Mouse (Mus musculus) embryonic facial prominence, embryonic 14.5 days (tissue): ENCODE results near the gene Nsmce4a. TPM values are rescaled to one million over a fixed set of nuclear protein-coding genes. Genes with fewer than 3 reads are reported as not detected.
A peak's percentile ranks its signal among the peaks of the same experiment; 100 is the strongest.

ENCODE experiments used
- ATAC-seq: fragments of 200-750 bp; cut with Nextera tagmentation; 2 replicates; pipeline ENCODE4 v1.8.0; 2017; ENCODE audit warnings: low read depth, moderate number of reproducible peaks, moderate TSS enrichment
- DNase-seq: peaks from one replicate; pipeline ENCODE4 v3.0.0-alpha.2; 2015; ENCODE audit warnings: low spot score
- H3K27ac ChIP-seq: fragments of 300-500 bp; sonication (generic); replicated peaks from 2 replicates; pipeline ENCODE4 v1.5.1; 2014; ENCODE audit warnings: low read depth, mild to moderate bottlenecking, low read length, moderate library complexity
- H3K27me3 ChIP-seq: fragments of 300-500 bp; sonication (generic); replicated peaks from 2 replicates; pipeline ENCODE4 v1.6.1; 2014; ENCODE audit warnings: low read length; ENCODE audit not compliant: control insufficient read depth, insufficient read depth
- H3K36me3 ChIP-seq: fragments of 300-500 bp; sonication (generic); 2 replicates; pipeline ENCODE4 v1.6.1; 2014; ENCODE audit warnings: low read length, mixed read lengths; ENCODE audit not compliant: control insufficient read depth, insufficient read depth
- H3K4me1 ChIP-seq: fragments of 300-500 bp; sonication (generic); 2 replicates; pipeline ENCODE4 v1.6.1; 2014; ENCODE audit warnings: antibody characterized with exemption, low read length; ENCODE audit not compliant: control insufficient read depth, insufficient read depth
- H3K4me2 ChIP-seq: fragments of 300-500 bp; sonication (generic); 2 replicates; pipeline ENCODE4 v1.6.1; 2014; ENCODE audit warnings: low read depth, mild to moderate bottlenecking, low read length, moderate library complexity, mixed read lengths
- H3K4me3 ChIP-seq: fragments of 300-500 bp; sonication (generic); 2 replicates; pipeline ENCODE4 v1.5.1; 2014; ENCODE audit warnings: low read depth, mild to moderate bottlenecking, low read length
- H3K9ac ChIP-seq: fragments of 300-500 bp; sonication (generic); 2 replicates; pipeline ENCODE4 v1.6.1; 2014; ENCODE audit warnings: low read depth, mild to moderate bottlenecking, low read length, moderate library complexity, mixed read lengths
- H3K9me3 ChIP-seq: fragments of 300-500 bp; sonication (generic); 2 replicates; pipeline ENCODE4 v1.6.1; 2016; ENCODE audit warnings: low read length; ENCODE audit not compliant: control insufficient read depth
- WGBS: fragments of 180-500 bp; shearing (Covaris S2); extraction: QIAGEN DNeasy Blood & Tissue Kit; methylation state at CpG from one replicate; pipeline ENCODE4 v1.1.7; 2014; 5-methylcytosine and 5-hydroxymethylcytosine counted together
- polyA plus RNA-seq: library from polyadenylated mRNA; unstranded; fragments of >200 nt; fragmentation: Nextera tagmentation; extraction: Ambion mirVana; gene quantifications from 2 replicates; pipeline ENCODE4 v1.2.1, GENCODE M21; 2014

The Nsmce4a gene
- polyA plus RNA-seq, 1 experiment from 2014 or later = 142 TPM

- Histone ChIP-seq H3K27me3 (no peaks in the 10 kb centered on the region), H3K27ac (no peak overlapping the region), H3K9ac (no peak overlapping the region), H3K4me1 (peaks cover 18% of the 10 kb centered on the region), H3K36me3 (no peaks in the 10 kb centered on the region), H3K9me3 (no peaks in the 10 kb centered on the region), H3K4me3 (no peak overlapping the region), H3K4me2 (no peak overlapping the region)
- 96% methylated on average over 10 of the region's 10 CpGs for WGBS
- no peak for ATAC-seq
- DNase-seq = no peak
Measured at GRCm38 (mm10) chr7:130573746-130574145, 828 bp upstream of the Nsmce4a start.

GRCm38 (mm10) chr7:130570472-130570871, 2.4 kb downstream of the Nsmce4a start:
- Histone ChIP-seq H3K4me2 (no peak overlapping the region), H3K4me3 (no peak overlapping the region)

GRCm38 (mm10) chr7:130568783-130569436, 4.0 kb downstream of the Nsmce4a start:
- Histone ChIP-seq H3K9ac (no peak overlapping the region), H3K4me2 (no peak overlapping the region), H3K36me3 (no peaks in the 10 kb centered on the region), H3K27ac (no peak overlapping the region), H3K4me3 (no peak overlapping the region), H3K4me1 (no peaks in the 10 kb centered on the region), H3K27me3 (no peaks in the 10 kb centered on the region), H3K9me3 (no peaks in the 10 kb centered on the region)
- ATAC-seq (no peak), DNase-seq (no peak)
- WGBS = 64% methylated on average over 9 of the region's 9 CpGs

More at GRCm38 (mm10) chr7:130570472-130570871, 2.4 kb downstream of the Nsmce4a start:
- 60% methylated on average over 7 of the region's 7 CpGs for WGBS
- Histone ChIP-seq H3K27ac (no peak overlapping the region), H3K9ac (no peak overlapping the region), H3K4me1 (no peaks in the 10 kb centered on the region), H3K27me3 (no peaks in the 10 kb centered on the region), H3K36me3 (no peaks in the 10 kb centered on the region), H3K9me3 (no peaks in the 10 kb centered on the region)
- ATAC-seq (no peak), DNase-seq (no peak)

- no peaks in the 10 kb centered on the region for H3K36me3 ChIP-seq
- WGBS = 41% methylated on average over 3 of the region's 3 CpGs
- no peaks in the 10 kb centered on the region for H3K9me3 ChIP-seq
- no peak for ATAC-seq
- DNase-seq = peak; percentile 67
- no peak overlapping the region for H3K9ac ChIP-seq
- no peak overlapping the region for H3K4me2 ChIP-seq
- no peak overlapping the region for H3K4me3 ChIP-seq
- no peaks in the 10 kb centered on the region for H3K27me3 ChIP-seq
- H3K27ac ChIP-seq = no peak overlapping the region
- H3K4me1 ChIP-seq = no peaks in the 10 kb centered on the region
Measured at GRCm38 (mm10) chr7:130564596-130564995, 8.3 kb downstream of the Nsmce4a start.

- Histone ChIP-seq H3K4me3 (no peak overlapping the region), H3K4me1 (no peaks in the 10 kb centered on the region), H3K27me3 (no peaks in the 10 kb centered on the region), H3K36me3 (no peaks in the 10 kb centered on the region), H3K9ac (no peak overlapping the region), H3K9me3 (no peaks in the 10 kb centered on the region), H3K4me2 (no peak overlapping the region), H3K27ac (no peak overlapping the region)
- 48% methylated on average over 4 of the region's 4 CpGs for WGBS
- ATAC-seq (no peak), DNase-seq (no peak)
Measured at GRCm38 (mm10) chr7:130563880-130564279, 9.0 kb downstream of the Nsmce4a start.

- no peak overlapping the region for H3K27ac ChIP-seq
- no peaks in the 10 kb centered on the region for H3K27me3 ChIP-seq
- H3K4me3 ChIP-seq = no peak overlapping the region
- no peaks in the 10 kb centered on the region for H3K4me1 ChIP-seq
- ATAC-seq (no peak), DNase-seq (no peak)
- no peak overlapping the region for H3K4me2 ChIP-seq
- H3K9ac ChIP-seq = no peak overlapping the region
- 91% methylated on average over 4 of the region's 4 CpGs for WGBS
- no peaks in the 10 kb centered on the region for H3K36me3 ChIP-seq
- H3K9me3 ChIP-seq = no peaks in the 10 kb centered on the region
Measured at GRCm38 (mm10) chr7:130563276-130563675, 9.6 kb downstream of the Nsmce4a start.

- no peak overlapping the region for H3K4me2 ChIP-seq
- H3K27me3 ChIP-seq = no peaks in the 10 kb centered on the region
- H3K9ac ChIP-seq = no peak overlapping the region
- H3K27ac ChIP-seq = no peak overlapping the region
- no peaks in the 10 kb centered on the region for H3K4me1 ChIP-seq
- H3K4me3 ChIP-seq = no peak overlapping the region
- 77% methylated on average over 1 of the region's 1 CpGs for WGBS
- ATAC-seq (no peak), DNase-seq (no peak)
- no peaks in the 10 kb centered on the region for H3K36me3 ChIP-seq
- H3K9me3 ChIP-seq = no peaks in the 10 kb centered on the region
Measured at GRCm38 (mm10) chr7:130560933-130561332, 12.0 kb downstream of the Nsmce4a start.

- no peak overlapping the region for H3K4me3 ChIP-seq
- H3K36me3 ChIP-seq = no peaks in the 10 kb centered on the region
- H3K9me3 ChIP-seq = no peaks in the 10 kb centered on the region
- DNase-seq = no peak
- H3K27ac ChIP-seq = no peak overlapping the region
- no peaks in the 10 kb centered on the region for H3K4me1 ChIP-seq
- H3K4me2 ChIP-seq = no peak overlapping the region
- WGBS = 81% methylated on average over 4 of the region's 4 CpGs
- no peak for ATAC-seq
- H3K9ac ChIP-seq = no peak overlapping the region
- H3K27me3 ChIP-seq = no peaks in the 10 kb centered on the region
Measured at GRCm38 (mm10) chr7:130558592-130558991, 14.3 kb downstream of the Nsmce4a start.

GRCm38 (mm10) chr7:130555597-130555996, 17.3 kb downstream of the Nsmce4a start:
- H3K36me3 ChIP-seq = no peaks in the 10 kb centered on the region
- no peak for DNase-seq
- WGBS = 62% methylated on average over 5 of the region's 5 CpGs
- H3K27ac ChIP-seq = no peak overlapping the region
- no peak overlapping the region for H3K9ac ChIP-seq
- ATAC-seq = no peak
- no peak overlapping the region for H3K4me3 ChIP-seq
- no peaks in the 10 kb centered on the region for H3K4me1 ChIP-seq
- no peaks in the 10 kb centered on the region for H3K27me3 ChIP-seq
- no peak overlapping the region for H3K4me2 ChIP-seq
- H3K9me3 ChIP-seq = no peaks in the 10 kb centered on the region
